Mouse (Mus musculus) myocyte (in vitro differentiated cells): ENCODE data around the gene Smtnl1. TPM values are rescaled to one million over a fixed set of nuclear protein-coding genes. Genes with fewer than 3 reads are reported as not detected.
A peak's percentile ranks its signal among the peaks of the same experiment; 100 is the strongest.

Experiments
- H3K27me3 ChIP-seq: one replicate; pipeline ENCODE4 v1.6.1; 2011; ENCODE audit not compliant: control insufficient read depth, insufficient read depth, insufficient read length
- H3K36me3 ChIP-seq: one replicate; pipeline ENCODE4 v1.6.1; 2011; ENCODE audit not compliant: control insufficient read depth, insufficient read depth
- H3K4me2 ChIP-seq: one replicate; pipeline ENCODE4 v1.6.1; 2011; ENCODE audit warnings: low read depth, control low read depth
- H3K4me3 ChIP-seq: one replicate; pipeline ENCODE4 v1.5.1; 2011; ENCODE audit warnings: mild to moderate bottlenecking, control low read depth, moderate library complexity
- H3K79me2 ChIP-seq: one replicate; pipeline ENCODE4 v1.6.1; 2011; ENCODE audit not compliant: control insufficient read depth, insufficient read depth
- H3ac ChIP-seq: one replicate; pipeline ENCODE4 v1.6.1; 2011; ENCODE audit not compliant: control insufficient read depth, insufficient read length
- CEBPB ChIP-seq: IDR thresholded peaks from 2 replicates; pipeline ENCODE4 v1.6.1; 2011; ENCODE audit warnings: mild to moderate bottlenecking, moderate library complexity; ENCODE audit not compliant: poor library complexity, insufficient read depth, severe bottlenecking
- E2F4 ChIP-seq: IDR thresholded peaks from one replicate; pipeline ENCODE4 v1.6.1; 2011; ENCODE audit warnings: mild to moderate bottlenecking, control low read depth, moderate library complexity; ENCODE audit not compliant: insufficient read depth
- MAX ChIP-seq: IDR thresholded peaks from one replicate; pipeline ENCODE4 v1.6.1; 2011; ENCODE audit warnings: low read depth, mild to moderate bottlenecking, control low read depth
- MYOD1 ChIP-seq, 3 experiments: IDR thresholded peaks; one replicate each; pipeline ENCODE4 v1.6.1; 2011; ENCODE audit warnings: control low read depth in 2 of 3, low read depth in 2 of 3, mild to moderate bottlenecking in 2 of 3, moderate library complexity in 1 of 3; ENCODE audit not compliant: insufficient read length in 2 of 3, control insufficient read depth in 1 of 3
- MYOG ChIP-seq, 3 experiments: IDR thresholded peaks; one replicate each; pipeline ENCODE4 v1.6.1; 2011; ENCODE audit warnings: control low read depth in 2 of 3, low read depth in 2 of 3, mild to moderate bottlenecking in 2 of 3; ENCODE audit not compliant: insufficient read length in 2 of 3, control insufficient read depth in 1 of 3, insufficient read depth in 1 of 3
- POLR2A ChIP-seq: IDR thresholded peaks from one replicate; pipeline ENCODE4 v1.6.1; 2011; ENCODE audit warnings: low read depth, mild to moderate bottlenecking, control low read depth, moderate library complexity; ENCODE audit not compliant: insufficient read length
- POLR2AphosphoS2 ChIP-seq: IDR thresholded peaks from one replicate; pipeline ENCODE4 v1.6.1; 2011; ENCODE audit warnings: low read depth, control low read depth; ENCODE audit not compliant: insufficient read length
- REST ChIP-seq: IDR thresholded peaks from one replicate; pipeline ENCODE4 v1.6.1; 2011; ENCODE audit warnings: mild to moderate bottlenecking, control low read depth, moderate library complexity; ENCODE audit not compliant: insufficient read depth, insufficient read length
- SRF ChIP-seq: IDR thresholded peaks from one replicate; pipeline ENCODE4 v1.6.1; 2011; ENCODE audit warnings: low read depth; ENCODE audit not compliant: control insufficient read depth, insufficient read length
- TCF12 ChIP-seq: IDR thresholded peaks from one replicate; pipeline ENCODE4 v1.6.1; 2011; ENCODE audit warnings: mild to moderate bottlenecking, control low read depth; ENCODE audit not compliant: poor library complexity, insufficient read depth, severe bottlenecking
- TCF3 ChIP-seq: IDR thresholded peaks from one replicate; pipeline ENCODE4 v1.6.1; 2011; ENCODE audit warnings: low read depth, control low read depth; ENCODE audit not compliant: insufficient read length
- USF1 ChIP-seq: IDR thresholded peaks from one replicate; pipeline ENCODE4 v1.6.1; 2011; ENCODE audit warnings: low read depth, mild to moderate bottlenecking, control low read depth, moderate library complexity
- polyA plus RNA-seq: library from polyadenylated mRNA; unstranded; fragments of >200 nt; fragmentation: generic; extraction: Trizol; gene quantifications from one replicate; pipeline ENCODE4 v1.2.1, GENCODE M21; 2012; ENCODE audit warnings: missing spikeins

Gene Smtnl1
- polyA plus RNA-seq, 1 experiment: 0.85 TPM

DNA sequence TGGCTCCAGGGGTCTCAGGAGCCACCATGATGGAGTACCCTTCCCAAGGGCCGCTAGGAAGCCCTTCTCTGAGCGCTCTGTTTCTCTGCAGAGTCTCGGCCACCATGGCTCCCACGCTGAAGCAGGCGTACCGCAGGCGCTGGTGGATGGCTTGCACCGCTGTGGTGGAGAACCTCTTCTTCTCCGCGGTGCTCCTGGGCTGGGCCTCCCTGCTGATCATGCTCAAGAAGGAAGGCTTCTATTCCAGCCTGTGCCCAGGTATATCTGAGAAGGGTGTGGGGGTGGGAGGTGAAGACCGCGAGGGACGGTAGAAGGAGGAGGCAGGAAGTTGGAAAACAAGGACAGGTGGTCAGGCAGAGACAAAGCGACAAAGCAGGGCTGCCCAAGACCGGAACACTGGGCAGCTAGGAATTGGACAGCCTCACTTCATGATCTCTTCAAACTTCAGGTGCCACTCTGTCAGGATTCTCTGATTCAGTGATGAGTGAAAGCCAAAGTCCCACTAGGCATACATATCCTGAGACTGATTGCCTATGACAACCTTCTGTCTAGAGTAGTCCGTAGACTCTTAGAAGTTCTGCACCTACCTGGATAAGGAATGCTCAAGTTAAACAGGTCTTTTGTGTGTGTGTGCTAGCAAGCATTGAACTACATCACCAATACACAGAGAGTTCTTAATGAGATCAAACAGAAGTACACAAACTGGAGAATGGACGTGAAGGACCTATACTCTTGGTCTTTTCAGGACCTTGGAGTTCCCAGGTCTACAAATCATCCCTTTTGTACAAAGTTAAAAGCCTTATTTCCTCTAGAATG lies 18.5 kb upstream of the Smtnl1 start:
- Histone ChIP-seq H3K4me3 (peak overlapping the region; percentile 55), H3K79me2 (no peaks in the 10 kb centered on the region), H3K27me3 (no peaks in the 10 kb centered on the region), H3K36me3 (no peaks in the 10 kb centered on the region), H3ac (peak overlapping the region; percentile 63), H3K4me2 (peak overlapping the region; percentile 99)
- no peak for TF ChIP-seq USF1
- TF ChIP-seq TCF3: no peak
- no peak for TF ChIP-seq POLR2AphosphoS2

DNA sequence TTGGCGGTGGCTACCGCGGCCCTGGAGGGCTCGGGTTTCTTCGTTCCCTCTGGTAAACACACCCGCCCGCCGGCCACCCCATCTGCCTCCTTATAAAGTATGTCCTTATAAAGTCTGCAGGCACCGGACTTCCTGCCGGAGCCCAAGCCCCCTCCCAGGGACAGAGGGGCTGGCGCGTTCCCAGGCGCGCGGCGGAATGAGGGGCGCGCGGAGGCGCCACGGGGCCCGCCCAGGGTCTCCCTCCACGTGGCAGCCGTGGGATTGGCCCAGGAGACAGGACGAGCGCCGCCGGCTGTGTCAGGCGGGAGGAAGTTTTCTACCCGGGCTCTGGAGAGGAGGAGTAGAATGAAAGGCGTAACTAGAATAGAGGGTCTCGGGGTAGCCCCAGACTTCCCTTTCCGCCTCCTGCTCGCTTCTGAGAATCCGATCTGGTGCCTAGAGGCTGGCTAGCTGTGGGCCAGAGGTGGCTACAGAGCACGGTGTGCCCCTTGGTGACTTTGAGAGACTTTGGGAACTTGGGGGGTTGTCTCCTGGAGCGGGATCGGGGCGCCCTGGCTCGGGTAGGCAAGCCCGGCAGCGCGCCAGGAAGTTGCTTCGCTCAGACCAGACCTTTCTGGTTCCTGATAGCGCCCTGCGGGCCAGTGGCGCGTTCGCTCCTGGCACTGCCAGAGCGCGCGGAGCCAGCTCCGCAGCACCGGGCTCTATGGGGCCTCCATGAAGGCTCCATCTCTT lies 17.7 kb upstream of the Smtnl1 start:
- TF ChIP-seq SRF (peak; percentile 70), MAX (no peak)
- Histone ChIP-seq H3K36me3 (no peaks in the 10 kb centered on the region), H3K4me2 (peak overlapping the region; percentile 99), H3K79me2 (no peaks in the 10 kb centered on the region), H3K4me3 (peak overlapping the region; percentile 55), H3K27me3 (no peaks in the 10 kb centered on the region), H3ac (peak overlapping the region; percentile 63)

DNA sequence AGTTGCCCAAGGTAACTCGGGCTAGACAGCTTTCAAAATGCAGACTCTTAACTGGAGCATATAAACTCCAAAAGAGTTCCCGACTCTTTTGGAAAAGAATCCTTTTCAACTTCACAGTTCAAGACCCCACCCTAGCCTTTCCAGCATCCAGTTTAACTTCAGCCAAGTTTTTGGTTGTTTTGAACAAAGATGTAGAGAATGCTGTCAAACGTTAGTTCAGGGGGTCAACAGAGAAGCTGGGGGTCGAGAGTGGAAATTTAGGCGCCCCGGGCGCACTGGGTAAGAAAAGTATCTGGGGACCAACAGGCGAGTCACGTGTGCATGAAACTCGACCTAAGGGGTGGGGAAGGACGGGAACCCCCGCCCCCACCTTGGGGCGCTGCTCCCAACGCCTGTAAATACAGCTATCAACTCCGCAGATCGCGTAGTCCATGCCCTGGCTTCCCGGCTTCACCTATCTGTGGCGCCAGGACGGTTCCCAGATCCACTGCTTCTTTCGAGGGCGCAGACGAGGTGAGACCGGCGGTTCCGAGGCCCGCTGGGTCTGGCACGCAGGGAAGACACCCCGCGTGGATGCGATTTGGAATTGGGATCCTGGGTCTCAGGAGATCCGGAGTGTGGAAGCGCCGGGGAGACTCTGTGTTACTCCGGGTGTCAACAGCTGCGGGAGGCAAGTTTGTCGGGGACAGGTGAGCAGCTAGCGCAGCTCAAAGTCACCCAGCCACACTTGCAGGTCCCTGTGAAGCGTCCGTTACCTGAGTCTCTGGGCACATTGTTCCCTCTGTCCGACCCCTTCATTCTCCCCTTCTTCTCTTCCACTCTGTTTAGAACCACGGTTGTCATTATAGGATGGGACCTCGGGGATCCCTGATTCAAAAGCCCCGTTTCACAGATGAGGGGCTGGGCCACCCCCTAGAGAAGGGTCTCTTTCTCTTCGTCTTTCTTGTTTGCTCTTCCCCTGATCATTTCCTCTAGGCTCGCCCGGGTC lies 16.8 kb upstream of the Smtnl1 start:
- Histone ChIP-seq H3ac (peak overlapping the region; percentile 63), H3K79me2 (no peaks in the 10 kb centered on the region), H3K27me3 (no peaks in the 10 kb centered on the region), H3K4me2 (peak overlapping the region; percentile 99), H3K4me3 (peak overlapping the region; percentile 55), H3K36me3 (no peaks in the 10 kb centered on the region)
- TF ChIP-seq SRF (no peak), MYOG (IDR thresholded peaks at IDR 0.05; ENCODE audit: control insufficient read depth in 1 of 3, insufficient read depth in 1 of 3, insufficient read length in 2 of 3, low read depth in 2 of 3) (peak in 1 of 3 experiments; percentile 11), USF1 (peak; percentile 85), MYOD1 (IDR thresholded peaks at IDR 0.05; ENCODE audit: control insufficient read depth in 1 of 3, insufficient read length in 2 of 3, low read depth in 2 of 3) (peak in 2 of 3 experiments; percentile 6 to 8), TCF12 (no peak), POLR2A (peak; percentile 64)

DNA sequence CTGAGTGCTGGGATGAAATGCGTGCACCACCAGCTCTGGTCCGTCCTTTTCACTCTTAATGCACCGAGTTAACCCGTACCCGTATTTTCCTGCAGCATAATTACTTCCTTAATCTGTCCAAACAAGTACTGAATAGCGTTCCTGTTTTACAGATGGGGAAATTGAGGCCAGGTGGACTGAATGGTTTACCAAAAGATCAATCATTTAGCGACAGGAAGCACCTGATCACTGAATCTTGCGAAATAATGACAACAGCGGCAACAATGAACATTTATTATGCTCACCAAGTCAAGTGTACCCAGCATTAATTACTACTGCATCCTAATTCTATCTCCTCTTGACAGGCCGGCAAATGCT lies 16.1 kb upstream of the Smtnl1 start, which contains the start of gene Slc43a1:
Gene Slc43a1 (plus strand): TSS at position 258 of the 357 bp plus-strand sequence.
- no peaks in the 10 kb centered on the region for H3K27me3 ChIP-seq
- peak within 1 kb of the TSS; percentile 99 for H3K4me2 ChIP-seq
- no peaks in the 10 kb centered on the region for H3K36me3 ChIP-seq
- H3K79me2 ChIP-seq: no peaks in the 10 kb centered on the region
- TF ChIP-seq POLR2AphosphoS2: no peak
- TF ChIP-seq TCF12: no peak
- TF ChIP-seq USF1: no peak
- no peak for TF ChIP-seq TCF3
- no peak for TF ChIP-seq MYOG (IDR thresholded peaks at IDR 0.05; ENCODE audit: control insufficient read depth in 1 of 3, insufficient read depth in 1 of 3, insufficient read length in 2 of 3, low read depth in 2 of 3)
- no peak for TF ChIP-seq E2F4
- TF ChIP-seq REST: no peak
- TF ChIP-seq CEBPB: no peak
- no peak for TF ChIP-seq POLR2A
- no peak for TF ChIP-seq MAX
- peak within 1 kb of the TSS; percentile 55 for H3K4me3 ChIP-seq
- H3ac ChIP-seq: peak within 1 kb of the TSS; percentile 63
